In the genomic region with DNA sequence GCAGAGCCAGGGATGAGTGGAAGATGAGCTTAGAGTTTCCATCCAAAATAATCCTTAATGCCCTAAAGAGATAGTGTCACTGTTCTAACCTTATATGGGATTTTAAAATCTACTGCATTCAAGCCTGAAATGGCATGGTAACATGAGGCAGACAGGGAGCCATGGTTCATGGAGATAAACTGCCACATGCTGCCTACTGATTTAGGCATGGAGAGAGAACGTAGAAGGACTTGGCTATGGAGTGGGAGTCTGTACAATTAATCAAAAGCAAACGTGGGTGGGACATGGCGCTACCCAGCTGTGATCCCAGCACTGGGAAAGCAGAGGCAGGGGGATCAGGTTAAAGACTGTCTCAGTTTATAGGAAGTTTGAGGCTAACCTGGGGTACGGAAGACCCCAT, we compare ENCODE assay signal across 11 mouse cellular contexts. TPM values are rescaled to one million over a fixed set of nuclear protein-coding genes. Genes with fewer than 3 reads are reported as not detected.
DNase-seq lines count a peak whose midpoint lies in the region; ATAC-seq and TF ChIP-seq lines count a peak whose summit lies in the region.
"Had no signal": no experiment of that assay in that cellular context is flagged by ENCODE, and none has a peak within 500 bp of the region (broad histone marks: within the 10 kb centered on the region; RNA-seq: fewer than 3 reads in every experiment).

No protein-coding gene starts in this region.

- peak; percentile 4; the same call in 1 of the 2 replicates for ATAC-seq in forebrain, embryonic 11.5 days (replicated peaks; ENCODE audit: low FRiP score)
- no peak for ATAC-seq in forebrain, embryonic 16.5 days
- ATAC-seq in hindbrain, postnatal 0 days = no peak
- ATAC-seq in lung, postnatal 0 days = no peak
- ATAC-seq in stomach, embryonic 16.5 days (ENCODE audit: insufficient read depth, low FRiP score) = no peak

- no peak for TF ChIP-seq CTCF in hindbrain, postnatal 0 days (IDR thresholded peaks at IDR 0.05; ENCODE audit: low read depth)
- TF ChIP-seq CTCF in lung, postnatal 0 days (IDR thresholded peaks at IDR 0.05) = no peak
- no peak for TF ChIP-seq CTCF in lung, adult 2 months (IDR thresholded peaks at IDR 0.05; ENCODE audit: insufficient read depth, low read length)

- H3K4me3 ChIP-seq in forebrain, embryonic 11.5 days (ENCODE audit: low read depth, low read length) = no peak overlapping the region
- no peak overlapping the region for H3K4me3 ChIP-seq in forebrain, embryonic 16.5 days (replicated peaks; ENCODE audit: low read length)
- H3K4me3 ChIP-seq in hindbrain, postnatal 0 days (ENCODE audit: low read length) = no peak overlapping the region
- H3K4me3 ChIP-seq in hindbrain, embryonic 10.5 days = no peak overlapping the region
- H3K4me3 ChIP-seq in lung, postnatal 0 days (ENCODE audit: low read depth, low read length) = no peak overlapping the region
- no peak overlapping the region for H3K4me3 ChIP-seq in lung, adult 2 months (replicated peaks; ENCODE audit: extremely low read depth, low read depth, low read length)
- no peak overlapping the region for H3K4me3 ChIP-seq in stomach, embryonic 16.5 days (replicated peaks; ENCODE audit: low read length)
- H3K4me3 ChIP-seq: liver, embryonic 13.5 days; midbrain, embryonic 12.5 days; neural tube, embryonic 13.5 days had no signal

- no peak overlapping the region for H3K27ac ChIP-seq in forebrain, embryonic 11.5 days (ENCODE audit: low read depth, low read length)
- no peak overlapping the region for H3K27ac ChIP-seq in forebrain, embryonic 16.5 days (ENCODE audit: low read length)
- no peak overlapping the region for H3K27ac ChIP-seq in hindbrain, postnatal 0 days
- H3K27ac ChIP-seq in hindbrain, embryonic 10.5 days = no peak overlapping the region
- no peak overlapping the region for H3K27ac ChIP-seq in lung, postnatal 0 days (ENCODE audit: low read length)
- peak overlapping the region; percentile 50 for H3K27ac ChIP-seq in stomach, embryonic 16.5 days (ENCODE audit: low read length)
- H3K27ac ChIP-seq: liver, embryonic 13.5 days; midbrain, embryonic 12.5 days; neural tube, embryonic 13.5 days had no signal

- 77% methylated on average over 4 of the region's 4 CpGs for WGBS in forebrain, embryonic 11.5 days
- 67% methylated on average over 4 of the region's 4 CpGs for WGBS in forebrain, embryonic 16.5 days
- WGBS in hindbrain, postnatal 0 days = 54% methylated on average over 4 of the region's 4 CpGs
- WGBS in hindbrain, embryonic 10.5 days = 73% methylated on average over 4 of the region's 4 CpGs
- WGBS in lung, postnatal 0 days = 55% methylated on average over 4 of the region's 4 CpGs
- 62% methylated on average over 4 of the region's 4 CpGs for WGBS in lung, adult 2 months
- WGBS in stomach, embryonic 16.5 days = 48% methylated on average over 4 of the region's 4 CpGs

- no peak overlapping the region for H3K9ac ChIP-seq in forebrain, embryonic 11.5 days (ENCODE audit: low read length)
- no peak overlapping the region for H3K9ac ChIP-seq in forebrain, embryonic 16.5 days (replicated peaks; ENCODE audit: low read depth, low read length)
- no peak overlapping the region for H3K9ac ChIP-seq in hindbrain, postnatal 0 days (replicated peaks; ENCODE audit: low read length)
- no peak overlapping the region for H3K9ac ChIP-seq in lung, postnatal 0 days (replicated peaks; ENCODE audit: low read depth)
- H3K9ac ChIP-seq in stomach, embryonic 16.5 days (ENCODE audit: low read length) = no peak overlapping the region
- H3K9ac ChIP-seq: liver, embryonic 13.5 days; midbrain, embryonic 12.5 days; neural tube, embryonic 13.5 days had no signal

- H3K36me3 ChIP-seq in forebrain, embryonic 11.5 days (ENCODE audit: control insufficient read depth, insufficient read depth, low read length) = no peaks in the 10 kb centered on the region
- H3K36me3 ChIP-seq in forebrain, embryonic 16.5 days (ENCODE audit: control insufficient read depth, insufficient read depth) = no peaks in the 10 kb centered on the region
- H3K36me3 ChIP-seq in hindbrain, postnatal 0 days (ENCODE audit: insufficient read depth, low read length) = no peaks in the 10 kb centered on the region
- no peaks in the 10 kb centered on the region for H3K36me3 ChIP-seq in hindbrain, embryonic 10.5 days
- H3K36me3 ChIP-seq in lung, postnatal 0 days (ENCODE audit: insufficient read depth, low read length) = no peaks in the 10 kb centered on the region
- H3K36me3 ChIP-seq in stomach, embryonic 16.5 days (ENCODE audit: control insufficient read depth, insufficient read depth, low read length) = no peaks in the 10 kb centered on the region
- H3K36me3 ChIP-seq: liver, embryonic 13.5 days; midbrain, embryonic 12.5 days; neural tube, embryonic 13.5 days had no signal

- no peak for DNase-seq in forebrain, embryonic 11.5 days (ENCODE audit: low spot score)
- DNase-seq in hindbrain, postnatal 0 days (ENCODE audit: low spot score) = no peak
- DNase-seq in hindbrain, embryonic 10.5 days (ENCODE audit: low spot score) = no peak
- DNase-seq in lung, postnatal 0 days (ENCODE audit: low spot score) = no peak
- no peak for DNase-seq in lung, adult 2 months
- no peak for DNase-seq in gastrocnemius, postnatal 4 days (ENCODE audit: low spot score in 2 of 2)
- DNase-seq: liver, embryonic 13.5 days had no signal

- H3K4me2 ChIP-seq in forebrain, embryonic 11.5 days (ENCODE audit: low read depth, low read length, severe bottlenecking) = no peak overlapping the region
- H3K4me2 ChIP-seq in forebrain, embryonic 16.5 days (ENCODE audit: low read length) = no peak overlapping the region
- peak overlapping the region; percentile 55; the same call in 1 of the 2 replicates for H3K4me2 ChIP-seq in hindbrain, postnatal 0 days (ENCODE audit: low read depth, low read length)
- H3K4me2 ChIP-seq in lung, postnatal 0 days (replicated peaks; ENCODE audit: low read depth, low read length) = peak overlapping the region; percentile 25; the same call in 1 of the 2 replicates
- H3K4me2 ChIP-seq in stomach, embryonic 16.5 days (ENCODE audit: low read depth, low read length) = peak overlapping the region; percentile 41; the same call in 1 of the 2 replicates
- H3K4me2 ChIP-seq: midbrain, embryonic 12.5 days had no signal

- 0 out of 2 replicates have a peak, but pooled peaks cover 6% of the 10 kb centered on the region for H3K4me1 ChIP-seq in forebrain, embryonic 11.5 days (replicated peaks; ENCODE audit: control insufficient read depth, insufficient read depth, low read length)
- peaks cover 10% of the 10 kb centered on the region for H3K4me1 ChIP-seq in forebrain, embryonic 16.5 days (replicated peaks; ENCODE audit: control insufficient read depth, insufficient read depth, low read length)
- peaks cover 8% of the 10 kb centered on the region; the same call in 1 of the 2 replicates for H3K4me1 ChIP-seq in hindbrain, postnatal 0 days (ENCODE audit: insufficient read depth, low read length)
- 0 out of 2 replicates have a peak, but pooled peaks cover 3% of the 10 kb centered on the region for H3K4me1 ChIP-seq in hindbrain, embryonic 10.5 days (replicated peaks)
- peaks cover 3% of the 10 kb centered on the region; the same call in 1 of the 2 replicates for H3K4me1 ChIP-seq in lung, postnatal 0 days (ENCODE audit: insufficient read depth, low read depth, low read length)
- no peaks in the 10 kb centered on the region; the same call in 1 of the 2 replicates for H3K4me1 ChIP-seq in lung, adult 2 months (ENCODE audit: control insufficient read depth, insufficient read depth, low read length)
- peaks cover 4% of the 10 kb centered on the region; the same call in 1 of the 2 replicates for H3K4me1 ChIP-seq in stomach, embryonic 16.5 days (ENCODE audit: control insufficient read depth, insufficient read depth, low read length)
- H3K4me1 ChIP-seq: midbrain, embryonic 12.5 days had no signal

- no peak for TF ChIP-seq EP300 in lung, postnatal 0 days (IDR thresholded peaks at IDR 0.05)

- no peaks in the 10 kb centered on the region for H3K27me3 ChIP-seq in forebrain, embryonic 11.5 days (ENCODE audit: control insufficient read depth, insufficient read depth, low read length)
- H3K27me3 ChIP-seq in forebrain, embryonic 16.5 days (replicated peaks; ENCODE audit: control insufficient read depth, insufficient read depth, low read length) = no peaks in the 10 kb centered on the region
- H3K27me3 ChIP-seq in hindbrain, postnatal 0 days (ENCODE audit: insufficient read depth, low read length) = no peaks in the 10 kb centered on the region
- H3K27me3 ChIP-seq in hindbrain, embryonic 10.5 days (ENCODE audit: insufficient read depth, poor library complexity, severe bottlenecking) = no peaks in the 10 kb centered on the region
- no peaks in the 10 kb centered on the region for H3K27me3 ChIP-seq in lung, postnatal 0 days (replicated peaks; ENCODE audit: insufficient read depth, low read length)
- no peaks in the 10 kb centered on the region for H3K27me3 ChIP-seq in stomach, embryonic 16.5 days (ENCODE audit: control insufficient read depth, insufficient read depth, low read length)
- H3K27me3 ChIP-seq: liver, embryonic 13.5 days; midbrain, embryonic 12.5 days; neural tube, embryonic 13.5 days had no signal

- H3K9me3 ChIP-seq in forebrain, embryonic 11.5 days (ENCODE audit: control insufficient read depth, low read length) = no peaks in the 10 kb centered on the region
- no peaks in the 10 kb centered on the region for H3K9me3 ChIP-seq in forebrain, embryonic 16.5 days (ENCODE audit: control insufficient read depth, low read length)
- H3K9me3 ChIP-seq in hindbrain, postnatal 0 days (ENCODE audit: low read length) = no peaks in the 10 kb centered on the region
- H3K9me3 ChIP-seq in hindbrain, embryonic 10.5 days = no peaks in the 10 kb centered on the region
- H3K9me3 ChIP-seq in lung, postnatal 0 days (ENCODE audit: low read length) = no peaks in the 10 kb centered on the region
- no peaks in the 10 kb centered on the region for H3K9me3 ChIP-seq in stomach, embryonic 16.5 days (replicated peaks; ENCODE audit: control insufficient read depth, low read length)
- H3K9me3 ChIP-seq: liver, embryonic 13.5 days; midbrain, embryonic 12.5 days; neural tube, embryonic 13.5 days had no signal

- TF ChIP-seq POLR2A in lung, adult 2 months (IDR thresholded peaks at IDR 0.05; ENCODE audit: borderline replicate concordance, extremely low read depth, low read depth, low read length) = no peak

RNA-seq across cellular contexts. Expression of a gene that starts 32.1 kb away (rescaled TPM):
- 11.6 and 14.5 TPM in 2 replicates for polyA plus RNA-seq in forebrain, embryonic 11.5 days (2014; fragmentation: Nextera tagmentation; extraction: Ambion mirVana)
- 9.3 and 9.5 TPM in 2 replicates for polyA plus RNA-seq in forebrain, embryonic 16.5 days (2015; fragmentation: Nextera tagmentation; extraction: Ambion mirVana)
- total RNA-seq in hindbrain, postnatal 0 days (2014; rRNA removed) = 9.6 and 15.4 TPM in 2 replicates
- 4.4 and 4.5 TPM in 2 replicates for polyA plus RNA-seq in hindbrain, postnatal 0 days (2015; fragmentation: Nextera tagmentation; extraction: Ambion mirVana)
- 8.4 and 10.5 TPM in 2 replicates for polyA plus RNA-seq in hindbrain, embryonic 10.5 days (2016; fragmentation: Nextera tagmentation; extraction: Ambion mirVana)
- polyA plus RNA-seq in lung, postnatal 0 days (2015; fragmentation: Nextera tagmentation; extraction: Ambion mirVana) = 3.3 and 3.5 TPM in 2 replicates
- polyA plus RNA-seq in lung, adult 2 months (2012; rRNA removed) = 5.9 and 12.6 TPM in 2 replicates
- 8.4 and 9.1 TPM in 2 replicates for polyA plus RNA-seq in stomach, embryonic 16.5 days (2015; fragmentation: Nextera tagmentation; extraction: Ambion mirVana)
- 1 to 10 TPM; 4.2 to 5.8 TPM for total RNA-seq in gastrocnemius, postnatal 4 days (2021)

Comparison
In these comparisons a context has a peak if more than half of its experiments do, and no peak if none do; other contexts are left out.
1. H3K4me2 ChIP-seq: peak in hindbrain, postnatal 0 days (single experiment), lung, postnatal 0 days (single experiment) and stomach, embryonic 16.5 days (single experiment); none in forebrain, embryonic 11.5 days (single experiment) and forebrain, embryonic 16.5 days (single experiment).